Mouse (Mus musculus): ENCODE measurements around the gene Tent4a. TPM values are rescaled to one million over a fixed set of nuclear protein-coding genes. Genes with fewer than 3 reads are reported as not detected.

Tent4a gene
- polyA plus RNA-seq, 1 experiment from 2014 or later = 2.1 TPM

DNA sequence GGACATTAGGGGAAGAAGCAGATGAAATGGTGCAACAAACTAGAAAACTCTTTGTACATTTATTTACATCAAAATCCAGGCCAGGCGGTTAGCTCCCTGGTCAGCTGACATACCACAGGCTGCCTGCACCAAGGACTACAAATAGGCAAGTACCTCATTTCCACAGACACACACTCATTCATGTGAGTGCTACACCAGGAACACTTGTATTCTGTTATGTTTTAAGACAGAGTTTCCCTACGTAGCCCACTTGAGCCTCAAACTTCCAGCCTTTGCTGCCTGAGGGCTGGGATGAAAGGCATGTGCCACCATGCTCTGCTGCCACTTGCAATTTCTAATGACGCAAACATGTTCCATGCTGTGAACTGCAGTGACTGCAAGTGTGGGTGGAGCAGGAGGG is 19.3 kb downstream of the Tent4a start:
- DNase-seq (no peak), ATAC-seq (ENCODE audit: low read depth) (no peak)
- peaks cover 40% of the 10 kb centered on the region for H3K36me3 ChIP-seq
- H3K4me3 ChIP-seq (replicated peaks) = no peak overlapping the region
- no peak overlapping the region for H3K9ac ChIP-seq
- no peak overlapping the region for H3K4me2 ChIP-seq
- no peaks in the 10 kb centered on the region for H3K9me3 ChIP-seq (replicated peaks)
- H3K27me3 ChIP-seq = no peaks in the 10 kb centered on the region
- 92% methylated on average over 3 of the region's 3 CpGs for WGBS (ENCODE audit: insufficient replicate concordance)
- no peak overlapping the region for H3K27ac ChIP-seq
- H3K4me1 ChIP-seq (replicated peaks) = peaks cover 13% of the 10 kb centered on the region; the same call in 1 of the 2 replicates

DNA sequence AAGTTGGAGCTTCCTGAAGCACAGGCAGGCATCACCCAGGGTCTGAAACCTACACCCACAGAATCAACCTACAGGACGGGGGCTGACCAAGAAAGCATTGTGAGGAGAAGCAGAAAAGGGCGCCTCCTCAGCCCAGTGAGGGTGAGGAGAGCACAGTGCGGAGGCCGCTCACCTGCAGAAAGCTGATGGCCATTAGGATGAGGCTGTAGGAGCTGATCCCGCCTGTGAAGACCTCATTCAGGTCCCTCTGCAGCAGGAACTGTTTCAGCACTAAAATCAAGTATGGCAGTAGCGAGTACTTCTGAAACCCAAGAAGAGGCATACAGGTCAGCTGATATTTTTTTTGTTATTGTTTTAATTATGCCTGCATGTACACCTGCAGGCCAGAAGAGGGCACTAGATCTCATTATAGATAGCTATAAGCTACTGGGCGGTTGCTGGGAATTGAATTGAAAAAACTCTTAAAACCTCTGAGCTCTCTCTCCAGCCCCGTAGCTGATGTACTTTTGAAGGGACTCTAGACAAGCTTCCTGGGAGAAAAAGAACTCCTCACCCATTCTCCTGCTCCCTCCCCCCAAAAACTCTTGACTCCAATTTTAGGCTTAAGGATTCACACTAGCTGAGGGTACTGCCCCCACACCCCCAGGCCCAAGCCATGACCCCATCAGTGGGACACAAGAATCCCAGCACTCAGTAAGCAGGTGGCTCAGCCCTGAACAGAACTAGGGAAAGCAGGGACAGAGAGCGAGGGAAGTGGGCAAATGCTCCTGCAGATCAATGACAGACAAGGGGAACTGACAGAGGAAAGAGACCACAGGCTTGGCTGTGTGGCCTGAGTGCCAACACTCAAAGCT is 24.8 kb downstream of the Tent4a start:
- H3K9ac ChIP-seq = no peak overlapping the region
- WGBS (ENCODE audit: insufficient replicate concordance) = 57% methylated on average over 9 of the region's 9 CpGs
- DNase-seq (no peak), ATAC-seq (ENCODE audit: low read depth) (no peak)
- H3K4me2 ChIP-seq = no peak overlapping the region
- no peak overlapping the region for H3K4me3 ChIP-seq (replicated peaks)
- H3K4me1 ChIP-seq (replicated peaks) = peaks cover 32% of the 10 kb centered on the region
- no peaks in the 10 kb centered on the region for H3K9me3 ChIP-seq (replicated peaks)
- no peaks in the 10 kb centered on the region for H3K27me3 ChIP-seq
- H3K36me3 ChIP-seq = peaks cover 80% of the 10 kb centered on the region
- no peak overlapping the region for H3K27ac ChIP-seq

DNA sequence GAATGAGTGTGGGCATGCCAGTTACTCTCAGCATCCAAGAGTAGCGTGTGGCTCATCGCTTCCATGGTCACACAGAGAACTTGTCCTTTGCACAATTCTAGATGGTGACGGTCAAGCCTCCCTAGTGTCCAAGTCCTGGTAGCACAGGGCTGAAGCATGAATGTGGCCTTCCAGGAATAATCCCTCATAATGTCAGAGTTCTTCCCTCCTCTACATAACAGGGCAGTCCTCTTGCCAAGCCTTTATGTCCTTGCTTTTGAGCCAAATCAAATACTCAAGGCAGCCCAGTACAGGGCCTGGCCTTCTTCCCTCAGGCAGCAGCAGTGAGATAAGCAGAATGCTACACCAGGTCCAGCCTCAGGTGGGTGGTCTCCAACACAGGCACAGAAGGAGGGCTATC is 26.8 kb downstream of the Tent4a start:
- H3K4me2 ChIP-seq = no peak overlapping the region

DNA sequence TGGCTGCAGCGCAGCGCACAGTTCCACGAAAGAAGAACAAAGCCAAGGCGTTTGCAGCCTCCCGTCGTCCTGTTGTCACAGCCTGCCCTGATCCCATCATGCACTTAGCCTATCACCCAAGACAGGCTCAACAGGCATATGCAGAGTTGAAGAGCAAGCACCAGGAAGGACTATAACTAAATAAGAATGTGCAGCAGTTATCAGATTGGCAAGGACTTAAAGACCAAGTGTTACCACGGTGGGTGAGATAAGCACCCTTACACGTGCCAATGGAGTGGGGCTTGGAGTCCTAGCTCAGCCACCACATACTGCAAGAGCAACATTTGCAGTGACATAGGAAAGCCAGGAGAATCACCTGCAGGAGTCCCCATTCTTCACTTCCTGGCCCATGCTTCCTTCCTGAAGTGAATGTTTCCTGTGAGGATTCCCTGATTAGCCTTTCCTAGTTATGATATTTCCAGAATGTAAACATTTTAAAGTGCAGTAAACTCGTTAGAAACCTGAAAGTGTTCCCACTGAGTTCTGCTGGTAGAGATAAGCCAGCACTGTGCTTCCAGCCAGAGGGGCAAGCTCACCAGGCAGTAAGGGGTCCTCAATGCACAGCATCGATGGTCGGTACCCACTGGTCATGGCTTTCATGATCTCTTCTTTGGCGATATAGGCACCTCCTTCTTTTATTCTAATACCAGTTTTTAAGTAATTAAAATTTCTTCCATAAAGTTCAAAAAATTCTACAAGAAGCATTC is 27.9 kb downstream of the Tent4a start:
- Histone ChIP-seq H3K36me3 (peaks cover 87% of the 10 kb centered on the region), H3K4me1 (replicated peaks) (peaks cover 52% of the 10 kb centered on the region), H3K9ac (no peak overlapping the region), H3K9me3 (replicated peaks) (no peaks in the 10 kb centered on the region), H3K4me2 (no peak overlapping the region), H3K27ac (peak overlapping the region; percentile 70), H3K4me3 (replicated peaks) (no peak overlapping the region), H3K27me3 (no peaks in the 10 kb centered on the region)
- peak; percentile 86 for ATAC-seq (ENCODE audit: low read depth)
- 34% methylated on average over 12 of the region's 12 CpGs for WGBS (ENCODE audit: insufficient replicate concordance)
- DNase-seq = peak; percentile 32

More for the DNA sequence above, 26.8 kb downstream of the Tent4a start:
- ATAC-seq (ENCODE audit: low read depth) (no peak), DNase-seq (no peak)
- H3K9me3 ChIP-seq (replicated peaks) = no peaks in the 10 kb centered on the region
- H3K4me1 ChIP-seq (replicated peaks) = peaks cover 43% of the 10 kb centered on the region
- no peak overlapping the region for H3K4me3 ChIP-seq (replicated peaks)
- H3K27me3 ChIP-seq = no peaks in the 10 kb centered on the region
- H3K36me3 ChIP-seq = peaks cover 87% of the 10 kb centered on the region
- H3K27ac ChIP-seq = no peak overlapping the region
- WGBS (ENCODE audit: insufficient replicate concordance) = 92% methylated on average over 3 of the region's 3 CpGs
- H3K9ac ChIP-seq = no peak overlapping the region; the same call in 1 of the 2 replicates

DNA sequence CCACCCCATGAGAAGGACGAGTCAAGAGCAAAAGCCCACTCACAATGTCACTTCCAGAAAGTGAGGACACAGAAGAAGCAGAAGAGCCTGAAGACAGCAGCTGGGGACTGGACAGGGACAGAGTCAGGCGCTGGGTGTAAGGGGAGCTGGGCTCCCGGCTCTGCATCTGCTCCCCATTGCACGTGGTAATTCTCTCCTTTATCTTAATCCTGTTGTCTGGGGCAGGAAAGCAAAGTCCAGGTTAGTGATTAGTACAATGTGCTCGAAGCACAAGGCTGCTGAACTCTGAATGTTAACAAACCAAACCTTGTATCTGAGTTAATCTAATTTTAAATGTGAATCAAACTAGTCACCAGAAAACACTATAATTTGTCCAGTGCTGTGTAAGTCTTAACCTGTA is 31.6 kb downstream of the Tent4a start:
- WGBS (ENCODE audit: insufficient replicate concordance) = 53% methylated on average over 5 of the region's 5 CpGs
- Histone ChIP-seq H3K4me2 (peak overlapping the region; percentile 12; the same call in 1 of the 2 replicates), H3K9me3 (replicated peaks) (no peaks in the 10 kb centered on the region), H3K27ac (no peak overlapping the region; the same call in 1 of the 2 replicates), H3K4me1 (replicated peaks) (peaks cover 48% of the 10 kb centered on the region), H3K4me3 (replicated peaks) (no peak overlapping the region), H3K9ac (peak overlapping the region; percentile 1; the same call in 1 of the 2 replicates), H3K27me3 (no peaks in the 10 kb centered on the region), H3K36me3 (peaks cover 96% of the 10 kb centered on the region)
- ATAC-seq (ENCODE audit: low read depth) (no peak), DNase-seq (no peak)

DNA sequence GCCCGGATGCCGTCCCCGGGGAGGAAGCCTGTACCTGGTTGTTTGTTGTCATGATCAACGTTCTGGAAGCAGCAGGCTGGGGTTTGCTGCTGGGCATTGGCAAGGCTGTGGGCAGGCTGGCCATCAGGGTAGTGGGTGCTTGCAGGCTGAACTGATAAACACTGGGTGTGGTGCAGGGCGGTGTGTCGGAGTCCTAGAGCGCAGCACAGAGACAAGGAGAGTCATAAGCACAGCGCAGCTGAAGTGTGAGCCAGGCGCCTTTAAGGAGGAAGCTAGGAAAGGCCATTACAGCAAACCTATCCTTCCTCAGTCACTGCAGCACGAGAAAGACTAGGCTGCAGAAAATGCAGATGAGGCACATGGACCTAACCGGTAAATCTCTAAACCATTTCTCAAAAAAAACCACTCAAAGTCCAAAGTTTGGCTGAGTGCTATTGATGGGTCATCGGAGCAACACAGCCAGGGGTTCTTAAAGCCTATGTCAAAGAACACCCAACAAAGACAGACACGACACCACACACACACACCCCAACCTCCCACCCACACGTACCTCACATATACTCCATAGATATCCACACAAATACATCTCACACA is 32.2 kb downstream of the Tent4a start:
- DNase-seq (peak; percentile 45), ATAC-seq (ENCODE audit: low read depth) (peak; percentile 77)
- no peak overlapping the region for H3K4me3 ChIP-seq (replicated peaks)
- peak overlapping the region; percentile 12; the same call in 1 of the 2 replicates for H3K4me2 ChIP-seq
- peaks cover 96% of the 10 kb centered on the region for H3K36me3 ChIP-seq
- H3K27ac ChIP-seq = no peak overlapping the region; the same call in 1 of the 2 replicates
- no peaks in the 10 kb centered on the region for H3K9me3 ChIP-seq (replicated peaks)
- no peaks in the 10 kb centered on the region for H3K27me3 ChIP-seq
- 64% methylated on average over 14 of the region's 14 CpGs for WGBS (ENCODE audit: insufficient replicate concordance)
- peak overlapping the region; percentile 1; the same call in 1 of the 2 replicates for H3K9ac ChIP-seq
- peaks cover 43% of the 10 kb centered on the region for H3K4me1 ChIP-seq (replicated peaks)

DNA sequence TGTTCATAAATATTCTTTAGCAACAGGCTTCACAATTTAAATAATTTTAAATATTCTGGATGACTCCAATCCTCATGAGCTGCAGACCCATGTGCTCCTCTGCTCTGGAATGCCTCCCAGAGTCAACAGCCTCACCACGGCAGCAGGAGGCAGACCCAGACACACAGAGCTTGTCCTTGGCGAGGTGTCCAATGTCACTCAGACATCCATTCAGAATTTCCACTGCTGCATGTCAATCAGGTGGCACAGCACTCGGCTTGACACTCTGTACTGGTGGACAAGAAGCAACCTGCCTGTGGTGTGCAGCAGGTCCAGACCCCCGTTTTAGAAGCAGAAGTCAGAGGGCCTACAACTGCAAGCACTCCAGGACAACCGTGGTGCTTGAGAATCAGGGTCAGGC is 36.1 kb downstream of the Tent4a start:
- no peak overlapping the region for H3K27ac ChIP-seq
- ATAC-seq (ENCODE audit: low read depth) = no peak
- H3K9ac ChIP-seq = no peak overlapping the region
- H3K4me3 ChIP-seq (replicated peaks) = no peak overlapping the region
- H3K36me3 ChIP-seq = peaks cover 67% of the 10 kb centered on the region
- no peaks in the 10 kb centered on the region for H3K9me3 ChIP-seq (replicated peaks)
- no peak for DNase-seq
- WGBS (ENCODE audit: insufficient replicate concordance) = 77% methylated on average over 5 of the region's 5 CpGs
- H3K4me2 ChIP-seq = no peak overlapping the region
- peaks cover 18% of the 10 kb centered on the region for H3K4me1 ChIP-seq (replicated peaks)
- H3K27me3 ChIP-seq = no peaks in the 10 kb centered on the region

DNA sequence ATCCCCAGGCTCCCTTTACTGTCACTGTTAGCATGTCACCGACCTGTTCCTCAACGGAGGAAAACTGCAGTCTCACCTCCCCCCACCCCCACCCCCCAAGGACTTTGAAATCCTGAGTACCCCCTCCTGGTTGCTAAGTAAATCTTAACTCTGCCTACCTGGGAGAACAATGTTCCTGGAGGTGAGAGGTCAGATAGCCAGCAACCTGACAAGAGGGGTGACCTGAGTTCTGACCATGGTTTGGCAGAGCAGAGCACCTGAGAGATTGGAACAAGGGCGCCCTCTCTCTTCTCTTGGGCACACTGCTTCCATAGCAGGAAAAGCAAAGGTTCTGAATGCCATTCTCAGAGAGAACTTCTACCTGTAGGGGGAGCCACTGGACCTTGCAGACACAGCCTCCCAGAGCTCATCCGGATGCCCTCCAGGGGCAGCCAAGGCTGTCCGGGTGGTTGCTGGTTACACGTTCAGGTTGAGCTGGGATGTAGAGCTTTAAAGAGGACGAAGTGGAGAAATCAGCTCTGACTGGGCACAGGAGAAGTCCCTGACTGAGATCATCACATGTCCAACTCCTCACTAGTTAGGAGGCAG is 41.4 kb downstream of the Tent4a start:
- no peak overlapping the region for H3K9ac ChIP-seq
- H3K36me3 ChIP-seq = peaks cover 17% of the 10 kb centered on the region
- no peaks in the 10 kb centered on the region for H3K9me3 ChIP-seq (replicated peaks)
- peak; percentile 47 for ATAC-seq (ENCODE audit: low read depth)
- no peak overlapping the region for H3K27ac ChIP-seq
- peaks cover 8% of the 10 kb centered on the region; the same call in 1 of the 2 replicates for H3K4me1 ChIP-seq (replicated peaks)
- DNase-seq = peak; percentile 26
- H3K27me3 ChIP-seq = peaks cover 22% of the 10 kb centered on the region
- WGBS (ENCODE audit: insufficient replicate concordance) = 21% methylated on average over 7 of the region's 7 CpGs
- H3K4me2 ChIP-seq = no peak overlapping the region
- no peak overlapping the region for H3K4me3 ChIP-seq (replicated peaks)

DNA sequence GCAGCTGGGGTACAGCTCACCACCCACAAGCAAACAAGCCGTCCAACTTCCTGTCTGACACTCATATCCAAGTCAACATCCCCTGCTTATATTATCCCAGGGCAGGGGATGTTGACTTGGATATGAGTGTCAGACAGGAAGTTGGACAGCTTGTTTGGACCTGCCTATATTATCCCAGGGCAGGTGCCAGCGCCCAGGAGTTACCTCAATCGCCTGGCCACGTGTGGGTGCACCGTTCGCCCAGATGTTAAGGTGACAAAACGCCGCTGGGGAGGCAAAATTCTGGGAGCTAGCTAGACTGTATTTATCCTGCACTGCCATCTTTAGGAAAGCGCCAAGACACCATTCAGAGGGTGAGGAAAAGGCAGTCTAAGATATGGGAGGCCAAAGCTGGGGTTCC is 44.6 kb downstream of the Tent4a start:
- ATAC-seq (ENCODE audit: low read depth) = no peak
- no peak for DNase-seq
- no peaks in the 10 kb centered on the region for H3K36me3 ChIP-seq
- H3K27ac ChIP-seq = no peak overlapping the region
- 63% methylated on average over 9 of the region's 9 CpGs for WGBS (ENCODE audit: insufficient replicate concordance)
- no peak overlapping the region for H3K4me2 ChIP-seq
- H3K4me3 ChIP-seq (replicated peaks) = no peak overlapping the region
- H3K27me3 ChIP-seq = peaks cover 52% of the 10 kb centered on the region
- no peaks in the 10 kb centered on the region for H3K9me3 ChIP-seq (replicated peaks)
- H3K4me1 ChIP-seq (replicated peaks) = peaks cover 10% of the 10 kb centered on the region; the same call in 1 of the 2 replicates
- H3K9ac ChIP-seq = no peak overlapping the region

DNA sequence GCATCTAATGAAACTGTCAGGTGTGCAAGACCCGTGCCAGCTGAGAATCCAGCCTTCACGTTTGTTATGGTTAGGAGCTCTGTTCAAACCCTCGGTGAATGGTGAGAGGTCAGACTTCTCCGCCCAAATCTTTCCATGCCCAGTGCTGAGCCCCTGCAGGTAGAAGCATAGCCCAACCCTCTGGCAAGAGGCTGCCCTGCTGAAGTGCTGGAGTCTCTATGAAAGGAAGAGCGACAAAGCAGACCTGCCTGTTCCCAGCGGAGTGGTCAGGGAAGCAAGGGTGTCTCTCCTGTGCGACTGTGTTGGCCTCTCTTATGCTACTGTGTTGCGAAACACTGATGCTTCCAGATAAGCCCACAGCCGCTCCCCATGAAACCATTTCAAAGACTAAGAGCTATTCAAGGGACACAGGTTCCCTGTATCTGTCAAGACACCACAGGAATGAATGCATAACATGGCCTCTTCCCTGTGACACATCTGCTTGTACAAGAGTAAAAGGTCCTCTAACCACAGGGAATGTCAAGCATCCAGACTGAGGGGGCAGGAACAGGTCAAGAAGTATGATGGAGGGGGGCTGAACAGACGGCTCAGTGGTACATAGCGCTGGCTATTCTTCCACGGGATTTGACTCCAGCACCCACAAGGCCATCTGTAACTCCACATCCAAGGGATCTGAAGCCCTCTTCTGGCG is 45.7 kb downstream of the Tent4a start:
- no peak for DNase-seq
- ATAC-seq (ENCODE audit: low read depth) = no peak

More for the DNA sequence above, 45.7 kb downstream of the Tent4a start:
- H3K4me2 ChIP-seq = 0 out of 2 replicates have a peak overlapping the region, but pooled peaks have one; percentile 19
- no peaks in the 10 kb centered on the region for H3K9me3 ChIP-seq (replicated peaks)
- no peak overlapping the region for H3K9ac ChIP-seq
- 22% methylated on average over 13 of the region's 13 CpGs for WGBS (ENCODE audit: insufficient replicate concordance)
- peaks cover 62% of the 10 kb centered on the region for H3K27me3 ChIP-seq
- peaks cover 10% of the 10 kb centered on the region; the same call in 1 of the 2 replicates for H3K4me1 ChIP-seq (replicated peaks)
- H3K36me3 ChIP-seq = no peaks in the 10 kb centered on the region
- no peak overlapping the region for H3K27ac ChIP-seq
- no peak overlapping the region for H3K4me3 ChIP-seq (replicated peaks)
